Mouse (Mus musculus): ENCODE results near the gene Rps21.

Rps21 gene

DNA sequence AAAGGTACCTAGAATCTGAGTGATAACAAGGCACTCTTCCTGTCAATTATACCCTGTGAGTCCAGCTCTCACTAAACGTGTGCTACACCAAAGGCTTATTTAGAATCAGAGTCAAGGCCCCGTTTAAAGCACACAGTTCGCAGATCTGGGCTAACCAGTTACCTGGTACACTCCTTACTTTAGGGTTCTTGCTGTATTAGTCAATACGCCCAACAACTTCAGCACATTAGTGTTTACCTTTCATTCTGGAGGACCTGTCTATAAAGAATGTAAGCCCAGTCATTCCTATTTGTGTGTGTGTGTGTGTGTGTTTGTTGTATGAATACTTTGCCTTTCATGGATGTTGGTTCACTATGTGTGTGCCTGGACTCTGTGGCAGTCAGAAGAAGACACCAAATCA lies 14.1 kb upstream of the Rps21 start:
- TF ChIP-seq GATA4 (IDR thresholded peaks at IDR 0.05; ENCODE audit: insufficient replicate concordance, low read length): no peak

DNA sequence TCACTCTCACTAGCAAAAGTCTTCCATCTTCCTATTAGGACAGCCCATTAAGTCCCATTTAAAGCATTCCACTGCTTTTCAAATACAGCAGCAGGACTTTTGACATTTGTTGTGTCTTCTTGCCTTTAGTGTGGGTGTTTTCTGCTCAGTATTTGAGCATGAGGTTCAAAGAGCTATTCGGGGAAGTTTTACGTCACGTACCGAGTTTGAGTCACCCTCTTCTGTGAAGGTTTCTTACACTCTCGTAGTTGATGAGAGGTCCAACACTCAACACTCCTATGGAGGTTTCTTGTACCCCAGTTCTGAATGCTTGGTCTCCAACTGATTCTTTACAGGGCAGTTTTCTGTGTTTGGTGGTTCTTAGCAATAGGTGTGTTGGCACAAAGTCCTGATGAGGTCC lies 9.3 kb upstream of the Rps21 start:
- no peak for TF ChIP-seq GATA4 (IDR thresholded peaks at IDR 0.05; ENCODE audit: insufficient replicate concordance, low read length)

DNA sequence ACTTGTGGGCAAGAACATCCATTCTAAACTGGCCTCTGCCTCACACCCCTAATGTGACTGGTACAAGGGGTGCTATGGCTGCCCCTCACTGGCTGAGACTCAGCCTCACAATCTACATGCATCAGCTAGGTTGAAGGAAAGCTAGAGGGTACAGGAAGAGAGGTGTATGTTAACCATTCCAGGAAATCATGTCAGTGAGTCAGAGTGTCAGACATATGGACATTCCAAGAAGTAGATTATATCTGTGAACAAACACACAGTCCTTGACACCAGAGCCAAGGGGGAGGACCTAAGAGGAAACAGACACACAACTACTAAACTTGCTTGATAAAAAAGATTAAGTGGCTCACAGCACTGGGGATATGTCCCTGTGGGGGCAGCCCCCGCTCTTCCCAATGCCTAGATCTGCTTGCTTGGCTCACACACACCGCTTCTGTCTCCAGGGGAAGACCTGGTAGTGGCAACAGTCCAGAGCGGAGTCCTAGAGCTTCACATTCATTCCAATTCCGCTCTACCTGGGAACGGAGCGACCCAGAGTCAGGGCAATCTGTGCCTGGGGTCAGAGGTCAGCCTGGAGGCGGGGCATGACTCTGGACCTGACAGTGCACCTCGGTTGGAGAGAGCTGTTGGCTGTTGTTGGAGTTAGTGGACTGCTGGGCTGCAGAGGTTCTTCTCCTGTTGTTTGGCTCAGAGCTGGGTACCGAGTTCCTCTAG lies 8.1 kb upstream of the Rps21 start:
- TF ChIP-seq GATA4 (IDR thresholded peaks at IDR 0.05; ENCODE audit: insufficient replicate concordance, low read length): no peak

DNA sequence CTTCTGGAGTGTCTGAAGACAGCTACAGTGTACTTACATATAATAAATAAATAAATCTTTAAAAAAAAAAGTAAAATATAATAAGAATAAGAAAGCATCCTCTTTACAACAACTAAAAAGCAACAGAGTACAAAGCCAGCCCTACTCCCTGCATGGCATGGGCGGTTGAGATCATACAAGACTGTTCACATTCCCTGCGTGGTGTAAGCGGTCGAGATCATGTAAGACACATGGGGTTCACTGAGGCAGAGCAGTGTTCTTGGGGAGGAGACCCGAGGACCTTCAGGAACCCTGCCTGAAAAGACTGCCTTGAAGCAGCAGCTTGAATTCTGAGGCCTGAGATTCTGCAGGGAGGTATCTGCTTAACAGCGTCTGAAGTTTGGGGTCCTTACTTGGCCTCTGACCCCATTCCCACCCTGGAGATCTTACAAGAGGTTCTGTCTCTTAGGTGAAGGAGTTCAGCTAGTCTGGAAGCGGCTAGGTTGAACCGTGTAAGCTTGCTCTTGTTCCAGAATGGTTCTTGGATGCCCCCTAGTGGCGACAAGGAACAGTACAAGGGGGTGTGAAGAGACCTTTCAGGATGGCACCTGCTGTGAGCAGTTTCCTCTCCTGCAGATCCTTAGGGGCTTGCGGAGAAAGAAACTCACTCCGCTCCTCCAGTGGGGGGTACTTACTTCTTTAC lies 6.1 kb upstream of the Rps21 start:
- TF ChIP-seq GATA4 (IDR thresholded peaks at IDR 0.05; ENCODE audit: insufficient replicate concordance, low read length): no peak

DNA sequence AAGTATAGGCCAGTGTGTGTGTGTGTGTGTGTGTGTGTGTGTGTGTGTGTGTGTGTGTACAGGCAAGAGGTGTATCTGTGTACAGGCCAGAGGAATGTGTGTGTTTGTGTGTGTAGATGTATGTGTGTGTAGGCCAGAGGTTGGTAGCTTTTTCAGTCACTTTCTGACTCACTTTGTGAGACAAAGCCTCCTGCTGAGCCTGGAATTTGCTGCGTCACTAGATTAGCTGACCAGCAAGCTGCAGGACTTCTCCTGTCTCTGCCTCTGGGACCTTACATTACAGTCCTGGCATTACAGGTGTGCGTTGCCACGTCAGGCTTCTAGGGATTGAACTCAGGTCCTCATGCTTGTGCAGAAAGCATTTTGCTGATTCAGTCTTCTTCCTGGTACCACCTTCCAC lies 5.3 kb upstream of the Rps21 start:
- no peak for TF ChIP-seq GATA4 (IDR thresholded peaks at IDR 0.05; ENCODE audit: insufficient replicate concordance, low read length)

DNA sequence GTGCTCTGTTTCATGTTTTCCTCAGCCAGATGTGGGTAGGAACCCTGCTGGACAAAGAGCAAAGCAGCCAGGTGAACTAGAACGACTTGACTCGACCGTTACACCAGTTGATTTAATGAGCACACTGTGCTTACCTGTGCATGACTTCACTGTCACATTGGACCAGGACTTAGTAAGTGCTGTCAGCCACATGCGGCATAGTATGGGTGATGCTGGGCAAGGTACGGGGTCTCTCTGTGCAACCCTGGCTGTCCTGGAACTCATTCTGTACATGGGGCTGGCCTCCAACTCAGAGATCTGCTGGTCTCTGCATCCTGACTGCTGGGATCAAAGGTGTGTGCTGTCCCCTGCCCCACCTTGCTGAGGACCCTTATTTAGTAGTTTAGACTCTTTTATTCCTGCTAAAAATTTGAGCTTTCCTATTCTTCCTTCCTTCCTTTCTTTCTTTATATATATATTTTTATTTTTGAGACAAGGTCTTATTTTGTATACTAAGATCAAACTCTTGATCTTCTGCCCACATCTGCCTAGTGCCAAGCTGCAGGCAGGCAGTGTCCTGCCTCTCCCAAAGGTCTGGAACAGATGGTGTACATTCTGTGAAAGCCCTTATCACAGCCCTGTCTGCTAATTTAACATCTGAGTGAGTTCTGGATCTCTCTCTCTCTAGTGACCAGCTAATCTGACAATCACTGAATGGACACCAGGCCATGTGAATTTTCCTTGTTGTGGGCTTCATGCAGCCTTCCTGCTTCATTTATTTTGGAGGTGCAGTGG lies 2.6 kb upstream of the Rps21 start:
- no peak for TF ChIP-seq GATA4 (IDR thresholded peaks at IDR 0.05; ENCODE audit: insufficient replicate concordance, low read length)

DNA sequence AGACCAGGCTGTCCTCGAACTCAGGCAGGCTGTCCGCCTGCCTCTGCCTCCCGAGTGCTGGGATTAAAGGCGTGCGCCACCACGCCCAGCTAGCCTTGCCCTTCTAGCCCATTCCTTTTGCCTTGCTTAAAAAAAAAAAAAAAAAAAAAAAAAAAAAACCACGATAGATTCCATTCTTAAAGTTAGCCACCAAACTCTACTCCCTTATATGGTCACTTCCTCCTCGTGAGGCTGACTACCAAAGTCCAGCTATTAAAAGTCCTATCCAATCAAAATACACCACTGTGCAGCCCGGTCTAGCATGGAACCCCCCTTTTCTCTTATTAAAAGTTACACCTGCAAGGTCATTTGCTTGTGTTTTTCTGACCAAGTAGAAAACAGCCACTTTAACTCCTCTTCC lies 1.5 kb upstream of the Rps21 start:
- no peak for TF ChIP-seq GATA4 (IDR thresholded peaks at IDR 0.05; ENCODE audit: insufficient replicate concordance, low read length)

DNA sequence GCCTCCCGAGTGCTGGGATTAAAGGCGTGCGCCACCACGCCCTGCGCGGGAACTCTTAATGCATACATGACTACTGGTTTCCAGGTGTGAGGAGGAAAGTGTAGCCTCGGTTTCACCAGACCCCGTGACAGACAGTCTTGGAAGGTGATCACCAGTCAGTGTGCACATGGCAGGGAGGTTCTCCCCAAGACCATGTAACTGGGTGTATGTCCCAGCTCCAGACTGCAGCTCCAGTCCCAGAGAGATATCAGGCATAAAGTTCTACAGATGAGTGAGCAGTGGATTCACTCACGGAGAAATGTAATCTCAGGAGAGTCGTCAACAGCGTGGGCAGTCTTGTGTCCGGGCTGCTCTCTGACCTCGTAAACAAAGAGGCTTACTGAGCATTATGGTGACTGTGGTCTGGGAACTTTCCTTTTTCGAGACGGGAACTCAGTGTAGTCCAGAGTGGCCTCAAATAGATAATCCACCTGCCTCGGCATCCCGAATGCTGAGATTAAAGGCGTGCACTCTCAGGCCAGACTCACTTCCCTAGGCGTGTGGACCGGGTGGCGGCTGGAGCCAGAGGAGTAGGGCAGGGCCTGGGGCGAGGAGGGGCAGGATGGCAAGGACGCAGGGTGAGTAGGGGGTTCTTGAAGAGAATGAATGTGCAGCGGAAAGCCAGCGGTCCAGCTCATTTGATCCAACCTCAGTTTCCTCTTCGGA lies 729 bp upstream of the Rps21 start:
- TF ChIP-seq GATA4 (IDR thresholded peaks at IDR 0.05; ENCODE audit: insufficient replicate concordance, low read length): no peak; the same call in 1 of the 2 replicates

DNA sequence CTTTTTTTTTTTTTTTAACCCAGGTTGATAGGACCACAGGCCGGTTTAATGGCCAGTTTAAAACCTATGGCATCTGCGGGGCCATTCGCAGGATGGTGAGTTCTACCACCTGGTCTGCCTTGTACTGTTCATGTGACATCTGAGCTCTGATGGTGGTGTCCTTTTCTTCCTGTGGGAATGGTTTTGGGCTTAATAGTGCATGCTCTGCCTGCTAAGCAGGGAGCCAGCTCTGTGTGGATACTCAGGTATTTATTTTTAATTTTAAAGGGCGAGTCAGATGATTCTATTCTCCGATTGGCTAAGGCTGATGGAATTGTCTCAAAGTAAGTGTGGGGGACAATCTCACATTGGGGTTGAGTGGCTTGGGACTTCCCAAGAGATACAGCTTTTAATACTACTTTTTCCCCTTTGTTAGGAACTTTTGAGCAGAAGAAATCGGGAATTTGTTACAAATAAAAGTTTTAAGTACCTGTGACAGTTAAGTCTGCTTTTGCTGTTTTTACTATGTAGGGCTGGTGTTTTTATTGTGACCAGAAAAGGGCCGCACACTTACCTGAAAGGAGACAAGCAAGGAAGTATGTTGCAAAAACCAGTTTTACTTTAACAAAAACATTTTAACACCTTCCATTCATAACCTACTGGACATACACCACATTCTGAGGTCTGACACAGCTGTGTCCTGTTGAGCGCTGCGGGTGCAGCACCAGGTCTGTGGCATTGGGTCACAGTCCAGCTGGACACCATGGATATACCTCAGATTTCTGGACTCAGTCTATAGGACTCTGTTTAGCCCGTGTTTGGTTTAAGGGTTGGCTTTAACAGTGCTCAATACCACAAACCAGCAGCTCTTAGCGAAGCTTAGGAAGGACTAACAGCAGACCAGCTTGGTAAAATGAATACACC lies 1.0 kb downstream of the Rps21 start:
- no peak for TF ChIP-seq GATA4 (IDR thresholded peaks at IDR 0.05; ENCODE audit: insufficient replicate concordance, low read length)

DNA sequence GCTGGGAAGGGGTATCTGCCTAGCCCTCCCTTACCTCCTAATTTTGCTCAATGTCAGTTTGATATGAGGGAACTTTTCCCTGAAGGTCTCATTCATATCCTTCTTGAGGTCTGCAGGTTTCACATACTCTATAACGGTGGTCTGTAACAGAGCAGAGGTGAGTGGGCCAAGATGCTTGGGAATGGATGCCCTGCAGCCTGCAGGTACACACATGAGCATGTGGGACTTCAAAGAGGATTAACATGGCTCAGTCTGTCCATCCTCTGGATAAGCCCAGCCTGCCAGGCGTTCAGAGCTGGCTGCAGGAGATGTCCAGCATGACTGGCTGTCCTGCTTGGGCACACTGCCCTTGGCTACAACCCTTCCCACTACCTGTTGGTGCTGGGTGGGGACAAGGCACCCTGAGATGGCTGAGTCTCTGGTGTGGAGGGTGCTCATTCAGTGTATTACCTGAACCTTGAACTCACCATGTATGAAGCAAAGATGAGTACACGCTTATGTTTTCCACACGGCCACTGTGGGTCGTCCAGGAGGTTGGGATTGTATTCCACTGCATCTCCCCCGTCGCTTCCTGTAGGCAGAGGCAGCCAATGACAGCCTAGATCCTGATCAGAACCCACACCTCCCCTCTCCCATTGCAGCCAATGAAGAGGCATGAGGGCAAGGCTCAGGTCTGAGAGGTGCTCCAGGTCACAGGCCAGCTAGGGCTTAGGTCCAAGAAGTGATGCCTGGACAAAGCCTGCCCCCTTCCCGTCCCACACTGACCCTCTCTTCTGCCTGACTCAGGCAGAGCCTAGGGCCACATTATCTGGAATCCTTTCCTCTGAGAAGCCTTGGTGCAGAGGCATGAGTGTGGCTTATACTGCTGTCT lies 3.7 kb downstream of the Rps21 start:
- TF ChIP-seq GATA4 (IDR thresholded peaks at IDR 0.05; ENCODE audit: insufficient replicate concordance, low read length): no peak

DNA sequence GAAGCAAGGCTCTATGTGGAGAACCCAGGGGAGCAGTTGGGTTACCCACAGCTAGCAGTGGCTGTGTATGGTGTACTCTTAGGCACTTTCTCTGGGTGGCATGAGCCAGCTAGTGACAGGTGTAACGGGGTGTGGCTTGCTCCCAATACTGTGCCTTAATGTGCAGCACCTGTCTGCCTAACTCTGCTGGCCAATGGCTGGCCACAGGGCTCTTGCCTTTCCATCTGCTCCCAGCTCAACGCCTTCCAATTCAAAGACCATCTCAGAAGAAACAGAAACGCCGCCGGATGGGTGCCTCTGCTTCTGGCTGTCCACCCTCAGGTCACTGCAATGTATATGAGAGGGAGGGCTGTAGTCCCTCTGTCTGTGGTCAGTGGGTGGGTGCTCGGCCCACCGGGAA lies 4.7 kb downstream of the Rps21 start:
- TF ChIP-seq GATA4 (IDR thresholded peaks at IDR 0.05; ENCODE audit: insufficient replicate concordance, low read length): no peak

DNA sequence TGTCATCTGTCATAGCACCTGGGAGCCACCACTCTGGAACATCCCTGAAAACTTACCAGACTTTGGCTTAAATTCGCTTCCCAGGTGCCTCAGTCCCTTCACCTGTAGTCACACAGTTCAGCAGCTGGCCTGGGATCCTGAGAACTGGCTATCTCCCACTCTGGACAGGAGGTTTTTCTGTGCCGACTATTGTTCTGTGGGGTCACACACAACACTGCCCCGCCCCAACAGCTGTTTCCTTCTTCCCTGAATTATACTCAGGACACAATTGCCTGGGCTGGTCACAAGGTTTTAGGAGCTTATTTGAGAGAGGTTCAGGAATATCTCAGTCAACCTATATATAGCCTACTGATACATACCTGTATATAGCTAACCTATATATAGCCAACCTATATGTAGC lies 5.3 kb downstream of the Rps21 start:
- no peak for TF ChIP-seq GATA4 (IDR thresholded peaks at IDR 0.05; ENCODE audit: insufficient replicate concordance, low read length)

DNA sequence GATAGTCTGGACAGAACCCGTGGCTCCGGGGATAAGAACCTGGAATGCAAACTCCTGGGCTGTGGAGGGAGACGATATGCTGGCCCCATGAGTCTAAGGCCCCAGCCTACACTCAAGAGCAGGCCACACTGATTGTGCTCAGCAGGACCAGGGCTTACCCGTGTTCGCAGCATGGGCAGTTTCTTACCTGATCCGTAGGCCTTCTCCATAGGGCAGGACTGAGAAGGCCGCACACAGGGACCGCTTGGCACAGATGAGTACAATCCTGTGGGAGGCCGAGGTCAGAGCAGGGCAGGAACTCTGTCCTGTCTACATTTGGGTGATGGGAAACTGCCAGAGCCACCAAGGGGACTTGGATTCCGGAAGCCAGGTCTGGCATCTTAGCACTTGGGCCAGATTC lies 5.7 kb downstream of the Rps21 start:
- no peak for TF ChIP-seq GATA4 (IDR thresholded peaks at IDR 0.05; ENCODE audit: insufficient replicate concordance, low read length)

DNA sequence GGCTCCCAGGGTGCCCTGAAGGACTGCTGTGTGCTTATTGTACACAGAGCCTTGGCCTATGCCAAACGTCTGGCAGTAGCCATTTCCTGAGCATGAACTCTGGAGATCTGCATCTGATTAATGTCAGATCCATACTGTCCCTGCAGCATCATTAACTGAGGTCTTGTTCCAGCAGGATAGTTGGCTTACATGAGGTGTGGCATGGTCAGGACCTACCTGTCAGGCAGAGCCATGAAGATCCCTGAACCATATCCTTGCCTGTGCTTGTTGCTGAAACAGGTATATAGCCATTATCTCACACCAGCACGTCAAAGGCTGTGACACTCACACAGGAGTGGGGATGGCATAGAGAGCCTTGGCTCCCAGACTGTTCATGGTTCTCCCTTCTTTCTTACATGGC lies 10.8 kb downstream of the Rps21 start:
- no peak for TF ChIP-seq GATA4 (IDR thresholded peaks at IDR 0.05; ENCODE audit: insufficient replicate concordance, low read length)

Data from liver, adult (tissue).